Mouse (Mus musculus) heart, adult 2 months (tissue): ENCODE results near the gene Cotl1. TPM values are rescaled to one million over a fixed set of nuclear protein-coding genes. Genes with fewer than 3 reads are reported as not detected.

Source experiments
- DNase-seq, 2 experiments: peaks; one replicate each; pipeline ENCODE4 v3.0.0; 2021
- H3K27ac ChIP-seq: fragments of 200-600 bp; 2 replicates; pipeline ENCODE4 v1.8.1; 2022
- H3K27me3 ChIP-seq: fragments of 200-500 bp; 2 replicates; pipeline ENCODE4 v1.6.1; 2012; ENCODE audit warnings: mild to moderate bottlenecking, low read length, inconsistent platforms, mixed read lengths; ENCODE audit not compliant: control insufficient read depth, insufficient read depth
- H3K36me3 ChIP-seq: fragments of 200-500 bp; 2 replicates; pipeline ENCODE4 v1.6.1; 2012; ENCODE audit warnings: low read length, inconsistent platforms; ENCODE audit not compliant: control insufficient read depth, insufficient read depth
- H3K4me1 ChIP-seq: fragments of 200-500 bp; 2 replicates; pipeline ENCODE4 v1.6.1; 2011; ENCODE audit warnings: low read length; ENCODE audit not compliant: control insufficient read depth, insufficient read depth
- H3K4me3 ChIP-seq: fragments of 200-600 bp; 2 replicates; pipeline ENCODE4 v1.8.1; 2022
- H3K79me2 ChIP-seq: fragments of 200-500 bp; replicated peaks from 2 replicates; pipeline ENCODE4 v1.6.1; 2012; ENCODE audit warnings: mild to moderate bottlenecking, inconsistent platforms, low read length, moderate library complexity, mixed read lengths; ENCODE audit not compliant: control insufficient read depth, insufficient read depth
- H3K9ac ChIP-seq: fragments of 200-500 bp; 2 replicates; pipeline ENCODE4 v1.6.1; 2012; ENCODE audit warnings: low read depth, mild to moderate bottlenecking, control low read depth, inconsistent platforms, low read length, mixed read lengths
- CTCF ChIP-seq: fragments of 200-600 bp; IDR thresholded peaks from 2 replicates; pipeline ENCODE4 v1.8.1; 2022; ENCODE audit warnings: antibody characterized with exemption, mild to moderate bottlenecking, moderate library complexity
- EP300 ChIP-seq: fragments of 200-500 bp; IDR thresholded peaks from 2 replicates; pipeline ENCODE4 v1.6.1; 2011; ENCODE audit warnings: low read depth, low read length, control low read depth; ENCODE audit not compliant: insufficient read depth
- POLR2A ChIP-seq: fragments of 200-500 bp; IDR thresholded peaks from 2 replicates; pipeline ENCODE4 v1.6.1; 2011; ENCODE audit warnings: mild to moderate bottlenecking, low read depth, low read length, control low read depth; ENCODE audit not compliant: insufficient read depth
- WGBS: fragments of 180-500 bp; shearing (Covaris S2); methylation state at CpG from one replicate; pipeline ENCODE4 v1.1.7; 2018; 5-methylcytosine and 5-hydroxymethylcytosine counted together
- intact Hi-C: fragments of 180-260 bp; cut with DNase I; formaldehyde crosslinking; loops from one replicate; pipeline ENCODE4 v1.15.1; 2025
- polyA plus RNA-seq: library from polyadenylated mRNA; depleted of rRNA; stranded (reverse); fragments of >200 nt; gene quantifications from 2 replicates; pipeline ENCODE4 v1.2.3, GENCODE M21; 2012
- total RNA-seq, 2 experiments: library from RNA; stranded (reverse); gene quantifications; 2 replicates each; pipeline ENCODE4 v1.2.3; 2021

Gene Cotl1
- total and polyA plus RNA-seq, 3 experiments = 17.5 to 23.2 (median 20.4) TPM

DNA sequence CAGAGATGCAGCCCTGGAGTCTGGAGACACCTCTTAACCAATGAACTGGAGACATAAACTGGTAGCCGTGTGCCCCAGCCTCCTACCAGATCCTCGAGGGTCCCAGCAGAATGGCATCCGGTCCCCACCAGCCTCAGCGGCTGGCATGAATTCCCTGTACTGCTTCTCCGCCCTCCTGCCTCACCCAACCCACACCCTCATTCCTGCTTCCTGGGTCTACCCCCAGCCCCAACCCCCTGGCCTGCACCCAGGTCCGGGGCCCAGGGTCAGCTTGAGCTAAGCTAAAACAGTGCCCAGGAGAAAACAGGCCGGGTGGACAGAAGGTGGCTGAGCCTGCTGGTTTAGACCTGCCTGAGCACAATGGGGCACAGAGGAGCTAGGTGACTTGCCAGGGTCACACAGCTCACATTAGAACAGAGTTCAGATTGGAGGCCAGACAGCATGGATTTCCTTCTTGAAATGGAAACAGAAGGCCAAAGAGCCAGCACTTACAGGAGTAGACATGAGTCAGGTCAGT, 8.2 kb downstream of the Cotl1 start:
- no peak for TF ChIP-seq POLR2A
- no peak for TF ChIP-seq CTCF
- TF ChIP-seq EP300 = no peak
- Histone ChIP-seq H3K27me3 (no peaks in the 10 kb centered on the region), H3K27ac (no peak overlapping the region), H3K4me1 (peaks cover 6% of the 10 kb centered on the region), H3K36me3 (no peaks in the 10 kb centered on the region), H3K9ac (no peak overlapping the region), H3K4me3 (no peak overlapping the region), H3K79me2 (no peaks in the 10 kb centered on the region; the same call in 1 of the 2 replicates)
- 61% methylated on average over 7 of the region's 7 CpGs for whole genome bisulfite sequencing
- no peak for DNase-seq
- intact Hi-C loops = no loop called here

DNA sequence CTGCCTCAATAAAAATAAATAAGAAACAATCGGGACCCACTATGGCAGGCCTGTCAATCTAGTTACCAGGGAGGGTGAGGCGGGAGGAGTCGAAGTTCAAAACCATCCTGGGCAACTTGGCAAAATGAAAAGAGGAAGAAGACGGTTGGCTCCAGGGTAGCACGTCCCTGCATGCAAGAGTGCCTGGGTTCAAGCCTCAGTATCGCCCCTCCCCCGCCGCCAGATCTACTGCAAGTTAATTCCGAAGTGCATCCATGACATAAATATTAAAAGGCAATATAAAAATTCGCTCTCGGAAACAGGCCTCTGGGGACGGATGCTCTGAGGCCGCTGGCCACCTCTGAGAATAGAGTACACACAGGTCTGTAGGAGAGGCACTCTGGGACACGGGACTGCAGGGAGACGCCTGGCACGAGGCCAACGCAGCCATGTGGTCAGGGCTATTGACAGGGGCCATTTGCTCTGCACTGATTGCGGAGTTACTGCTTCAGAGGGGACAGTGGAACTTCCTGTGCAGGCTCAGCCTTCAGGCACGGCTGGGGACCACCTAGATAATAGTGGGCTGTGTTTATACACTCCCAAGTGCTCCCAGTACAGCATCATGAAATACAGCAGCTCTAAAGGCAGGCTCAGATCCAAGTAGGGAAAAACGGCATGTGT, 8.9 kb downstream of the Cotl1 start:
- H3K36me3 ChIP-seq = no peaks in the 10 kb centered on the region
- no peak overlapping the region for H3K4me3 ChIP-seq
- H3K9ac ChIP-seq = no peak overlapping the region
- DNase-seq = peak; percentile 71
- intact Hi-C loops = no loop called here
- H3K4me1 ChIP-seq = peaks cover 6% of the 10 kb centered on the region
- no peak for TF ChIP-seq CTCF
- no peak for TF ChIP-seq EP300
- no peak for TF ChIP-seq POLR2A
- no peaks in the 10 kb centered on the region; the same call in 1 of the 2 replicates for H3K79me2 ChIP-seq
- H3K27ac ChIP-seq = no peak overlapping the region
- WGBS = 27% methylated on average over 20 of the region's 20 CpGs
- H3K27me3 ChIP-seq = no peaks in the 10 kb centered on the region

DNA sequence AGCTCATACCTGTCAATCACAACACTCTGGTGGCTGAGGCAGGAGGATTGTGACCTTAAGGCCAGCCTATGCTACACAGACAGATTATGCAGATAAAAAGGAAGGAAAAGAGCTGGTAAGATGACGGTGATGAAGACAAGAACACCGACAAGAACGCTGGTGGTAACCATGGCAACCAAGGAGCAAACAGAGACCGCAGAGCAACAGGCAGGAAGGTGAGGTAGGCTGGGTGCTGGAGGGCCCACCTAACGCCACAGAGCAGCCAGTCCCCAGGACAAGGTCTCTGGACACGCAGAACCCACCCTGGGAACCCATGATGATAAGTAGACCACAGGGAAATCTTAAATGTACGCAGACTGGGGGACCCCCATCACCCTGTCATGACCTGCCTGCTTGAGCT, 9.8 kb downstream of the Cotl1 start:
- peaks cover 6% of the 10 kb centered on the region for H3K4me1 ChIP-seq
- DNase-seq = no peak
- intact Hi-C loops = no loop called here

DNA sequence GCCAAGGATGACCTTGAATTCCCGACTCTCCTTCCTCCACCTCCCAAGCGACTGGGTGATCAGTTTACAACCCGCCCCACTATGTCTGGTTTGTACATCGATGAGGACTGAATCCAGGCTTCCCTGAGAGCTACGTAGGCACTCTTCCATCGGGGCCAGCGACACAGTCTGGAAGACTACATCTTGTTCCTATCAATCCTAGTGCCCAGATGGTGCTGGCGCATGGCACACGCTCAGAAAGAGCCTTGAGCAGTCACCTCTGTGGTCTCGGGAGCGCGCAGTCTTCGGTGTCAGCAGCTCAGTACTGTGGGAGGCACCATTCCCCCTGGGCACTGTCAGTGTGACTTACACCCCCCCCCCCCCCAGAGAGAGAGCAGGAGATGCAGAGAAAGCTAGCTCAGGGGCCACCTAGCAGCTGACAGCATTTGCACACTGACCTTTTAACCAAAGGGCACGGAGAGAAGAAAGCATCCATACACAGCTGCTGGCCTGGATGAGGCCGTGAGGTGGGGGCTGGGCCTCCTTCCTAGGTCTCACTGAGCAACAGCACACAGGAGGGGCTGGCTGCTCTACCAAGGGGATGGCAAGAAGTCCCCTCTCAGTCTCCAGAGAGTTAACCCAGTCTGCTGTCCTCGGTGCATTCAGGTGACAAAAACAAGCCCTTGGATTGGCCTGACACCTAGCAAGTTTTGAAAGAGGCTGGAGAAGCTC, 10.3 kb downstream of the Cotl1 start:
- intact Hi-C loops = no loop called here
- Histone ChIP-seq H3K79me2 (no peaks in the 10 kb centered on the region; the same call in 1 of the 2 replicates), H3K36me3 (no peaks in the 10 kb centered on the region), H3K9ac (no peak overlapping the region), H3K4me1 (peaks cover 6% of the 10 kb centered on the region), H3K4me3 (no peak overlapping the region), H3K27me3 (no peaks in the 10 kb centered on the region), H3K27ac (no peak overlapping the region)
- no peak for DNase-seq
- WGBS = 88% methylated on average over 16 of the region's 16 CpGs
- TF ChIP-seq EP300 (no peak), CTCF (no peak), POLR2A (no peak)

More for the DNA sequence above, 9.8 kb downstream of the Cotl1 start:
- no peaks in the 10 kb centered on the region for H3K27me3 ChIP-seq
- H3K36me3 ChIP-seq = no peaks in the 10 kb centered on the region
- 79% methylated on average over 7 of the region's 7 CpGs for WGBS
- H3K4me3 ChIP-seq = no peak overlapping the region
- H3K9ac ChIP-seq = no peak overlapping the region
- H3K27ac ChIP-seq = no peak overlapping the region
- no peak for TF ChIP-seq EP300
- TF ChIP-seq CTCF = no peak
- TF ChIP-seq POLR2A = no peak
- no peaks in the 10 kb centered on the region; the same call in 1 of the 2 replicates for H3K79me2 ChIP-seq

DNA sequence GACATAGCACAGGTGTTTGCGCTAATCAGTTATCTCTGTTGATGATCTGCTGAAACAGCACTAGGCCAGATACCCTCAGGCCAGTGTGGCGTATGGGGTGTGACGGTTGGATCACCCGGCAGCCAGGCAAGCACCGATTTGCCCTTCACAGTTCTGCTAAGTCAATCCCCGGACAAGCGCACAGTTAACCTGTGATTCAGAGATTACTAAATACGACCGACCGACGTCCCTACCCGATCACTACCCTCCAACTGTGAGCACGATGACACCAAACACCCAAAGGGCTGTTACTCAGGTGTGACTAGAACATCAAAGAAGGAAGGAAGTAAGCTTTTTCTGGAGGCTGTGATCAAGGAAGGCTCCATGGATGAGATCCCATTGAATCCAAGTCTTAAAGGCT, 10.9 kb downstream of the Cotl1 start:
- Histone ChIP-seq H3K4me3 (no peak overlapping the region), H3K9ac (no peak overlapping the region), H3K27me3 (no peaks in the 10 kb centered on the region), H3K36me3 (no peaks in the 10 kb centered on the region), H3K27ac (no peak overlapping the region), H3K4me1 (peaks cover 6% of the 10 kb centered on the region), H3K79me2 (no peaks in the 10 kb centered on the region; the same call in 1 of the 2 replicates)
- WGBS = 93% methylated on average over 13 of the region's 13 CpGs
- no peak for DNase-seq
- TF ChIP-seq CTCF (no peak), POLR2A (no peak), EP300 (no peak)
- intact Hi-C loops = no loop called here

DNA sequence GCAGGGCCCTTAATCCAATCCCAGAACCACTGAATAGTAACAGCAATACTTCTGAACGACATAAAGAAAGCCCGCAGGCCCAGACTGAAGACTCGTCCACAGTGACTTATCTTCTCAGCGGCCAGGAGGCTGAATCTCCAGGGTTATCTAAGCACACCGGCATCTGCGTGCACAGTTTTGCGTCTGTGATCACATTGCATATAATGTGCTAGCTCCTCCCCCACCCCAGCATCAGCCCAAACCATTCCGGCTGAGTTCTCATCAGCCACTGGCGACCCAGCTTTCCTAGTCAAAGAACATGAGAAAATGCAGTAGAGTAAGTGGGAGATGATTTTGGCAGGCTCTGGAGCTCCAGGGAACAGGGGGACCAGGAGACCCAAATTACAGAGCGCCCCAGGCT, 11.3 kb downstream of the Cotl1 start:
- no peak overlapping the region for H3K4me3 ChIP-seq
- no peaks in the 10 kb centered on the region for H3K27me3 ChIP-seq
- H3K27ac ChIP-seq = no peak overlapping the region
- H3K4me1 ChIP-seq = peaks cover 6% of the 10 kb centered on the region
- H3K36me3 ChIP-seq = no peaks in the 10 kb centered on the region
- intact Hi-C loops = no loop called here
- DNase-seq = no peak
- H3K79me2 ChIP-seq = no peaks in the 10 kb centered on the region; the same call in 1 of the 2 replicates
- H3K9ac ChIP-seq = no peak overlapping the region
- no peak for TF ChIP-seq POLR2A
- no peak for TF ChIP-seq CTCF
- no peak for TF ChIP-seq EP300
- WGBS = 87% methylated on average over 10 of the region's 10 CpGs
